Mouse (Mus musculus) forebrain, embryonic 11.5 days (tissue): ENCODE measurements around the gene Arhgap31. TPM values are rescaled to one million over a fixed set of nuclear protein-coding genes. Genes with fewer than 3 reads are reported as not detected.

Experiments
- ATAC-seq: fragments of 200-750 bp; cut with Nextera tagmentation; replicated peaks from 2 replicates; pipeline ENCODE4 v1.8.0; 2017; ENCODE audit warnings: moderate TSS enrichment; ENCODE audit not compliant: low FRiP score
- DNase-seq: peaks from one replicate; pipeline ENCODE4 v3.0.0-alpha.2; 2017; ENCODE audit warnings: low spot score
- H3K27ac ChIP-seq: fragments of 300-500 bp; sonication (generic); 2 replicates; pipeline ENCODE4 v1.5.1; 2014; ENCODE audit warnings: low read depth, low read length
- H3K27me3 ChIP-seq: fragments of 300-500 bp; sonication (generic); 2 replicates; pipeline ENCODE4 v1.6.1; 2014; ENCODE audit warnings: mild to moderate bottlenecking, low read length, mixed read lengths; ENCODE audit not compliant: control insufficient read depth, insufficient read depth
- H3K36me3 ChIP-seq: fragments of 300-500 bp; sonication (generic); 2 replicates; pipeline ENCODE4 v1.6.1; 2014; ENCODE audit warnings: mild to moderate bottlenecking, low read length, moderate library complexity, mixed read lengths; ENCODE audit not compliant: control insufficient read depth, insufficient read depth
- H3K4me1 ChIP-seq: fragments of 300-500 bp; sonication (generic); replicated peaks from 2 replicates; pipeline ENCODE4 v1.6.1; 2014; ENCODE audit warnings: low read length, mixed read lengths; ENCODE audit not compliant: control insufficient read depth, insufficient read depth
- H3K4me2 ChIP-seq: fragments of 300-500 bp; sonication (generic); 2 replicates; pipeline ENCODE4 v1.6.1; 2014; ENCODE audit warnings: low read depth, mild to moderate bottlenecking, low read length, moderate library complexity, mixed read lengths; ENCODE audit not compliant: severe bottlenecking
- H3K4me3 ChIP-seq: fragments of 300-500 bp; sonication (generic); 2 replicates; pipeline ENCODE4 v1.5.1; 2014; ENCODE audit warnings: low read depth, low read length
- H3K9ac ChIP-seq: fragments of 300-500 bp; sonication (generic); 2 replicates; pipeline ENCODE4 v1.6.1; 2014; ENCODE audit warnings: low read length
- H3K9me3 ChIP-seq: fragments of 300-500 bp; sonication (generic); 2 replicates; pipeline ENCODE4 v1.6.1; 2016; ENCODE audit warnings: low read length, mixed read lengths; ENCODE audit not compliant: control insufficient read depth
- WGBS: fragments of 180-500 bp; shearing (Covaris S2); extraction: QIAGEN DNeasy Blood & Tissue Kit; methylation state at CpG from one replicate; pipeline ENCODE4 v1.1.7; 2014; 5-methylcytosine and 5-hydroxymethylcytosine counted together
- polyA plus RNA-seq: library from polyadenylated mRNA; unstranded; fragments of >200 nt; fragmentation: Nextera tagmentation; extraction: Ambion mirVana; gene quantifications from 2 replicates; pipeline ENCODE4 v1.2.1, GENCODE M21; 2014

The Arhgap31 gene
- polyA plus RNA-seq, 1 experiment from 2014 or later = 10.8 TPM

DNA sequence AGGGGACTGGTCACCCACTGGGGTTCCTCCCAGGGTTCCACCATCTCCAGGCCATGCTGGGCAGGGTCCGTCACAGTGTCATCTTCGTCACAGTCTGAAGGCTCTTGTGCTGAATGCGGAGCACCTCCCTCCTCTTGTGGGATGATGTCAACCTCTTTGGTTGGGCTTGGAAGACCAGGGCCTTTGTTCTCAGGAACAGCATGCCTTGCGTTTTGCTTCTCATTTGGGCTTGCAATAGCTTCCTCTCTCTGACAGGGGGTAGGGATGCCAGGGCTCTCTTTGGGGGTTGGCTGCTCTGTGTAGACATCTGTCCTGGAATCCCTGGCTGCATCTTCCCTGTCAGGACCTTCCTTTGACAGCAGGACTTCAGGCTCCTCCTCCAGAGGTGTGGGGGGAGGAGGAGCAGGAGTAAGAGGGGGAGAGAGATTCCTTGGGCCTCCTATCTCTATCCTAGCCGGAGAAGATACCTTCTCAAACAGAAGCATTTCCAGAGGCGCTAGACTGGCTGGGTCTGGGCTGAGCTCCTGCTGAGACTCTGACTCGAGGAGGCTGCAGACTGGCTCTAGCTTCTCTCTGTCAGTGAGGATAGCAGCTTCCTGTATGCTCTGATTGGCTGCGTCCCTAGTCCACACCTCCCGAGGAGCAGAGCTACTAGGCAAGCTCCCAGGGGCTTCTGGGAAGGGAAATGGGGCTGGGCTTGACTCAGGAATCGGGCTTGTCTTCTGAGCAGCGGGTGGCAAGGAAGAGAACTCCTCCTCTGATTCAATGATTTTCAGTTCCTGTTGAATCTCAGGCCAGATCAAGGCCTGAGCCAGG, 109.9 kb downstream of the Arhgap31 start:
- Histone ChIP-seq H3K4me1 (no peaks in the 10 kb centered on the region), H3K4me3 (no peak overlapping the region), H3K9me3 (no peaks in the 10 kb centered on the region), H3K9ac (no peak overlapping the region), H3K4me2 (no peak overlapping the region), H3K27me3 (no peaks in the 10 kb centered on the region), H3K36me3 (no peaks in the 10 kb centered on the region), H3K27ac (no peak overlapping the region)
- ATAC-seq = no peak
- WGBS = 51% methylated on average over 11 of the region's 11 CpGs
- no peak for DNase-seq

DNA sequence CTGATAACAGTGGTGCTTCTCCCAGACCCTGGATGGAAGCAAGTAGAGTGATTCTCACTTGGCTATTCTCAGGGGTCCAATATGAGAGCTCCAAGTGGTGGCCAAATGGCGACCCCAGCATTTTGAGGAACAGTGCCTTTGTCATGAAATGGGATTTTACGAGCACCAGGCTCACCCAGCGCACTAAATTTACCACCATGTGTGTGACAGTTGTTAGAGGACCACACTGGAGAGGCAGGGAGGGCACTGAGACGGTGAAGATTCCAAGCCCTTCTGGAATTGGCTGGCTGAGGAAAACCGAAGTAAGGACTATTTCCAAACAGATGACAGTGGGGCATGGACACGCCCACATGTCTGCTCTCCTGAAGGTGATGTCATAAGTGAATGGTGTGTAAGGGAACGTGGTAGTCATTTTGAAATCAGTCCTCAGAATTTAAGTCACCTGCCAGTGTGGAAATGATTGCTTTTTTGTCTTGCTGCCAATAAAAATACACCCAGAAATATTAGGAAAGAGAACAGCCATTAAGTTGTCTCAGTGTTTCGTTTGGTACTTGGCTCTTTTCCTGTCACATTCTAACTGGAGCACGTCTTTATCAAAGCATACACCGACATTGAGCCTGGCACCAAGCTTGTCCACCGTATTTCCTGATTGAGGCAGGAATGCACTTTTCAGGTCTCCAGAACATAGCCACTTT, 113.9 kb downstream of the Arhgap31 start:
- Histone ChIP-seq H3K9ac (no peak overlapping the region), H3K27me3 (no peaks in the 10 kb centered on the region), H3K4me3 (no peak overlapping the region), H3K27ac (no peak overlapping the region), H3K9me3 (no peaks in the 10 kb centered on the region), H3K4me1 (no peaks in the 10 kb centered on the region), H3K4me2 (no peak overlapping the region), H3K36me3 (no peaks in the 10 kb centered on the region; the same call in 1 of the 2 replicates)
- 87% methylated on average over 11 of the region's 11 CpGs for WGBS
- DNase-seq = no peak
- no peak for ATAC-seq

- no peaks in the 10 kb centered on the region; the same call in 1 of the 2 replicates for H3K36me3 ChIP-seq
- H3K9ac ChIP-seq = no peak overlapping the region
- 88% methylated on average over 2 of the region's 2 CpGs for WGBS
- ATAC-seq (no peak), DNase-seq (no peak)
- H3K4me3 ChIP-seq = no peak overlapping the region
- H3K9me3 ChIP-seq = no peaks in the 10 kb centered on the region
- H3K27ac ChIP-seq = no peak overlapping the region
- no peak overlapping the region for H3K4me2 ChIP-seq
- no peaks in the 10 kb centered on the region for H3K4me1 ChIP-seq
- H3K27me3 ChIP-seq = no peaks in the 10 kb centered on the region
These were observed 116.4 kb downstream of the Arhgap31 start for GRCm38 (mm10) chr16:38596651-38597050.

GRCm38 (mm10) chr16:38596099-38596498, 117.0 kb downstream of the Arhgap31 start:
- Histone ChIP-seq H3K4me1 (no peaks in the 10 kb centered on the region), H3K9ac (no peak overlapping the region), H3K4me2 (no peak overlapping the region), H3K4me3 (no peak overlapping the region), H3K27me3 (no peaks in the 10 kb centered on the region), H3K27ac (no peak overlapping the region), H3K36me3 (no peaks in the 10 kb centered on the region; the same call in 1 of the 2 replicates), H3K9me3 (no peaks in the 10 kb centered on the region)
- 73% methylated on average over 2 of the region's 2 CpGs for WGBS
- ATAC-seq (no peak), DNase-seq (no peak)

DNA sequence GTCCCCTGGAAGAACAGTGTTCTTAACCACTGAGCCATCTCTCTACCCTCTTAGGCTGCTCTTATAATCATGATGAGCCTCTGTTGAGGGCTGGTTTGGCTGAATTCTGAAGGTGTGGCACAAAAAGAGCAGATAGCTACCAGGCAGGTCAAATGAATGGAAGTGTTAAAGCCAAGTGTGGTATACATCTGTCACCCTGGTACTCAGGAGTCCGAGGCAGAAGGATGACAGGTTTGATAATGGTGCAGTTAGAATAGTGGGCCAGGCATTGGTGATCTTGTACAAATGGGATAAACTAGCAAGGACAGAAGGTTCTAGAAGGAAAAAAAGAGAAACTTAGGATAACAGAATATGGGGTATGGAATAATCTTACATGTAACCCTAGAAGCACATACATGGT, 118.6 kb downstream of the Arhgap31 start:
- WGBS = 97% methylated on average over 1 of the region's 1 CpGs
- no peak overlapping the region for H3K27ac ChIP-seq
- no peaks in the 10 kb centered on the region for H3K9me3 ChIP-seq
- H3K9ac ChIP-seq = no peak overlapping the region
- H3K4me2 ChIP-seq = no peak overlapping the region
- no peaks in the 10 kb centered on the region for H3K27me3 ChIP-seq
- no peak for ATAC-seq
- no peaks in the 10 kb centered on the region for H3K4me1 ChIP-seq
- no peak for DNase-seq
- no peak overlapping the region for H3K4me3 ChIP-seq
- no peaks in the 10 kb centered on the region; the same call in 1 of the 2 replicates for H3K36me3 ChIP-seq

GRCm38 (mm10) chr16:38592946-38593345, 120.1 kb downstream of the Arhgap31 start:
- Histone ChIP-seq H3K4me3 (no peak overlapping the region), H3K4me2 (no peak overlapping the region), H3K36me3 (no peaks in the 10 kb centered on the region; the same call in 1 of the 2 replicates), H3K9ac (no peak overlapping the region), H3K9me3 (no peaks in the 10 kb centered on the region), H3K27me3 (no peaks in the 10 kb centered on the region), H3K4me1 (no peaks in the 10 kb centered on the region), H3K27ac (no peak overlapping the region)
- 91% methylated on average over 4 of the region's 4 CpGs for WGBS
- no peak for ATAC-seq
- DNase-seq = no peak

GRCm38 (mm10) chr16:38592026-38592678, 120.9 kb downstream of the Arhgap31 start:
- no peak overlapping the region for H3K9ac ChIP-seq
- H3K4me3 ChIP-seq = no peak overlapping the region
- no peaks in the 10 kb centered on the region for H3K4me1 ChIP-seq
- 91% methylated on average over 12 of the region's 12 CpGs for WGBS
- H3K9me3 ChIP-seq = no peaks in the 10 kb centered on the region
- peaks cover 3% of the 10 kb centered on the region; the same call in 1 of the 2 replicates for H3K36me3 ChIP-seq
- ATAC-seq (no peak), DNase-seq (no peak)
- no peak overlapping the region for H3K27ac ChIP-seq
- H3K4me2 ChIP-seq = no peak overlapping the region
- H3K27me3 ChIP-seq = no peaks in the 10 kb centered on the region

- Histone ChIP-seq H3K27me3 (no peaks in the 10 kb centered on the region), H3K4me1 (no peaks in the 10 kb centered on the region), H3K9me3 (no peaks in the 10 kb centered on the region), H3K36me3 (peaks cover 5% of the 10 kb centered on the region; the same call in 1 of the 2 replicates), H3K9ac (no peak overlapping the region), H3K4me2 (no peak overlapping the region), H3K4me3 (no peak overlapping the region), H3K27ac (no peak overlapping the region)
- 89% methylated on average over 3 of the region's 3 CpGs for WGBS
- no peak for ATAC-seq
- DNase-seq = no peak
These were observed 121.6 kb downstream of the Arhgap31 start for GRCm38 (mm10) chr16:38591506-38591905.
